In the genomic region with DNA sequence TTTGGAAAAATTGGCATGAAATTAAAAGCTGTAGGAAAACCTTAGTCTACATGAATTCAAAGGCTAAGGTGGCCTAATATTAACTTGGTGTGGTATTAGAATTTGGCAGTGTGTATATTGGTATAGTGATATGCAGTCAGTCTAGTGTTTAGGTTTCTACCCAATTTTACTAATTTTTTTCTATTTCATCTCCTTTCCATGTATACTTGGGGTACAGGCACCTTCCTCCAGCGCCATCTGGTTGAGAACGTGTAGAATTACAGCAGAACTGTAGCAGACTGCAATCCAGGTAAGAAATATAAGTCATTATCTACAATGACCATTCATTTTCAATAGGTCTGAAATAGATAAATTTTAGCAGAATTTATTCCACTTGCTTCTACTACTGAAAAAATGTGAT, we compare ENCODE assay signal across 12 mouse cellular contexts.
DNase-seq lines count a peak whose midpoint lies in the region; ATAC-seq and TF ChIP-seq lines count a peak whose summit lies in the region.
"Had no signal": no experiment of that assay in that cellular context is flagged by ENCODE, and none has a peak within 500 bp of the region (broad histone marks: within the 10 kb centered on the region; RNA-seq: fewer than 3 reads in every experiment).

No protein-coding gene starts in this region.

- no peak overlapping the region for H3K9ac ChIP-seq in lung, embryonic 14.5 days
- H3K9ac ChIP-seq: hindbrain, embryonic 15.5 days had no signal

- H3K27ac ChIP-seq in lung, embryonic 14.5 days (ENCODE audit: low read depth) = no peak overlapping the region
- H3K27ac ChIP-seq: hindbrain, embryonic 15.5 days had no signal

- H3K36me3 ChIP-seq in lung, embryonic 14.5 days (ENCODE audit: insufficient read depth) = no peaks in the 10 kb centered on the region

- TF ChIP-seq CTCF in lung, embryonic 14.5 days (IDR thresholded peaks at IDR 0.05; ENCODE audit: low read depth) = peak; percentile 46

- no peaks in the 10 kb centered on the region for H3K9me3 ChIP-seq in lung, embryonic 14.5 days (ENCODE audit: low read depth, low read length)
- H3K9me3 ChIP-seq: hindbrain, embryonic 15.5 days; megakaryocyte, embryonic 14.5 days had no signal

- peak; percentile 59 for ATAC-seq in frontal cortex, adult (ENCODE audit: low TSS enrichment)
- no peak for ATAC-seq in lung, embryonic 14.5 days (ENCODE audit: insufficient read depth)
- peak; percentile 70 for ATAC-seq in megakaryocyte-erythroid progenitor cell, adult 5-6 weeks (replicated peaks; ENCODE audit: low FRiP score, low TSS enrichment, poor library complexity, severe bottlenecking)
- ATAC-seq in activated CD4-positive, CD25-positive, alpha-beta regulatory T cell, adult 4 months = no peak

- H3K4me2 ChIP-seq in lung, embryonic 14.5 days = no peak overlapping the region
- H3K4me2 ChIP-seq: hindbrain, embryonic 15.5 days had no signal

- DNase-seq in frontal cortex, postnatal 10 days (ENCODE audit: low spot score in 2 of 2) = no peak
- peak; percentile 9 for DNase-seq in lung, embryonic 14.5 days
- no peak for DNase-seq in lung, postnatal 4 days
- DNase-seq in Muller cell, postnatal 12 days (ENCODE audit: inconsistent ontology term) = peak; percentile 8
- DNase-seq in yolk sac, embryonic 10.5 days (ENCODE audit: low spot score) = no peak
- DNase-seq: adrenal gland, postnatal 14 days; heart, adult 18-20 months had no signal

- no peak overlapping the region for H3K4me3 ChIP-seq in lung, embryonic 14.5 days (ENCODE audit: low read depth, low read length)
- H3K4me3 ChIP-seq: hindbrain, embryonic 15.5 days; megakaryocyte, embryonic 14.5 days had no signal

- no peaks in the 10 kb centered on the region for H3K4me1 ChIP-seq in lung, embryonic 14.5 days (ENCODE audit: insufficient read depth)
- H3K4me1 ChIP-seq: hindbrain, embryonic 15.5 days; megakaryocyte, embryonic 14.5 days had no signal

- no peaks in the 10 kb centered on the region for H3K27me3 ChIP-seq in lung, embryonic 14.5 days (ENCODE audit: insufficient read depth, low read length)
- H3K27me3 ChIP-seq: hindbrain, embryonic 15.5 days had no signal

- 0% methylated on average over 2 of the region's 2 CpGs for WGBS in lung, embryonic 14.5 days

Comparison
In these comparisons a context has a peak if more than half of its experiments do, and no peak if none do; other contexts are left out.
1. DNase-seq: peak in lung, embryonic 14.5 days (single experiment) and Muller cell, postnatal 12 days (single experiment); none in frontal cortex, postnatal 10 days (0 of 2), lung, postnatal 4 days (0 of 2) and yolk sac, embryonic 10.5 days (single experiment).
2. ATAC-seq: peak in frontal cortex, adult (single experiment) and megakaryocyte-erythroid progenitor cell, adult 5-6 weeks (single experiment); none in lung, embryonic 14.5 days (single experiment) and activated CD4-positive, CD25-positive, alpha-beta regulatory T cell, adult 4 months (single experiment).